Mouse (Mus musculus): ENCODE measurements around the gene Pgap2. TPM values are rescaled to one million over a fixed set of nuclear protein-coding genes. Genes with fewer than 3 reads are reported as not detected.
"Not testable (repeated sequence)": the region's sequence is repeated elsewhere in the genome, so short reads cannot be mapped to it uniquely, and the experiment has no call there.

The Pgap2 gene
- total RNA-seq, 2 experiments from 2014 or later = 42.7 to 42.8 TPM

- DNase-seq (ENCODE audit: low spot score in 2 of 2) = no peak
Measured at GRCm38 (mm10) chr7:102263020-102263419, 53.0 kb downstream of the Pgap2 start.

GRCm38 (mm10) chr7:102266021-102266400 is 56.0 kb downstream of the Pgap2 start:
- DNase-seq (ENCODE audit: low spot score in 2 of 2) = not testable (repeated sequence)

GRCm38 (mm10) chr7:102266401-102267042 is 56.5 kb downstream of the Pgap2 start:
- peak in 1 of 2 experiments; percentile 21 for DNase-seq (ENCODE audit: low spot score in 2 of 2)

- DNase-seq (ENCODE audit: low spot score in 2 of 2) = peak; percentile 91 to 97
Measured at GRCm38 (mm10) chr7:102267113-102267579, 57.1 kb downstream of the Pgap2 start.

- peak; percentile 53 to 80 for DNase-seq (ENCODE audit: low spot score in 2 of 2)
Measured at GRCm38 (mm10) chr7:102267601-102268394, 57.8 kb downstream of the Pgap2 start, which contains the start of gene Stim1. Gene Stim1 (plus strand): TSS chr7:102267806.

GRCm38 (mm10) chr7:102268395-102268748 is 58.4 kb downstream of the Pgap2 start:
- no peak for DNase-seq (ENCODE audit: low spot score in 2 of 2)

- DNase-seq (ENCODE audit: low spot score in 2 of 2) = peak in 1 of 2 experiments; percentile 11
Measured at GRCm38 (mm10) chr7:102272422-102272948, 62.5 kb downstream of the Pgap2 start.

GRCm38 (mm10) chr7:102281403-102281802 is 71.4 kb downstream of the Pgap2 start:
- DNase-seq (ENCODE audit: low spot score in 2 of 2) = no peak

GRCm38 (mm10) chr7:102282261-102282660 is 72.3 kb downstream of the Pgap2 start:
- DNase-seq (ENCODE audit: low spot score in 2 of 2) = no peak

Other genes with a start within 250 kb of the Pgap2 start
- gene Il18bp, start 191.5 kb upstream of the Pgap2 start, total RNA-seq (2021) = 1 to 10 TPM; 5.0 to 6.2 TPM
- gene Rnf121, start 144.7 kb upstream of the Pgap2 start, total RNA-seq (2021) = 10 to 100 TPM; 27.4 to 31.3 TPM
- 10 to 100 TPM; 14.5 to 18.6 TPM for gene Xndc1, start 144.7 kb upstream of the Pgap2 start, total RNA-seq (2021)
- gene Xntrpc, start 144.5 kb upstream of the Pgap2 start, total RNA-seq (2021) = 1 to 10 TPM; 1.4 to 2.6 TPM
- under 1 TPM; 0.29 to 0.93 TPM for gene Trpc2, start 127.1 kb upstream of the Pgap2 start, total RNA-seq (2021)
- gene Art1, start 108.5 kb upstream of the Pgap2 start, total RNA-seq (2021) = 100 to 1,000 TPM; 223 to 276 TPM
- 10 to 100 TPM in 1 of 2 experiments, 1 to 10 TPM in 1; 8.8 to 13.6 TPM for gene Art5, start 100.7 kb upstream of the Pgap2 start, total RNA-seq (2021)
- not detected for gene Chrna10, start 93.4 kb upstream of the Pgap2 start, total RNA-seq (2021)
- 10 to 100 TPM; 41.2 to 43.6 TPM for gene Nup98, start within 50 bp of the Pgap2 start, total RNA-seq (2021)
- 10 to 100 TPM; 42.9 to 43.5 TPM for gene Rhog, start 45.8 kb downstream of the Pgap2 start, total RNA-seq (2021)
- 100 to 1,000 TPM; 248 to 260 TPM for gene Stim1, start 57.6 kb downstream of the Pgap2 start, total RNA-seq (2021)
- 10 to 100 TPM; 49.5 to 52.2 TPM for gene Rrm1, start 231.5 kb downstream of the Pgap2 start, total RNA-seq (2021)

All from gastrocnemius, postnatal 4 days (tissue).